ENCODE assay signal across 19 mouse cellular contexts in genomic region chr6:55264741-55265366, GRCm38 (mm10).
DNase-seq lines count a peak whose midpoint lies in the region; ATAC-seq and TF ChIP-seq lines count a peak whose summit lies in the region.
"Had no signal": no experiment of that assay in that cellular context is flagged by ENCODE, and none has a peak within 500 bp of the region (broad histone marks: within the 10 kb centered on the region; RNA-seq: fewer than 3 reads in every experiment).

No protein-coding gene starts in this region.

- H3K36me3 ChIP-seq in forebrain, embryonic 13.5 days (ENCODE audit: poor library complexity, severe bottlenecking), result peaks cover 16% of the 10 kb centered on the region
- H3K36me3 ChIP-seq: G1E; hindbrain, embryonic 15.5 days had no signal

- peaks cover 10% of the 10 kb centered on the region for H3K4me1 ChIP-seq in bone marrow, adult 2 months (ENCODE audit: control insufficient read depth, insufficient read depth, low read length)
- no peaks in the 10 kb centered on the region for H3K4me1 ChIP-seq in forebrain, embryonic 13.5 days
- H3K4me1 ChIP-seq: hindbrain, embryonic 15.5 days; midbrain, embryonic 12.5 days had no signal

- H3K27me3 ChIP-seq in forebrain, embryonic 13.5 days, result no peaks in the 10 kb centered on the region
- H3K27me3 ChIP-seq: embryonic facial prominence, embryonic 12.5 days; hindbrain, embryonic 15.5 days; midbrain, embryonic 12.5 days had no signal

- ATAC-seq in megakaryocyte progenitor cell, adult 5-6 weeks (replicated peaks; ENCODE audit: poor library complexity), result peak; percentile 37; the same call in 1 of the 2 replicates
- ATAC-seq in forebrain, embryonic 13.5 days, result no peak
- ATAC-seq: CD4-positive, CD25-positive, alpha-beta regulatory T cell, adult 4 months; forebrain, embryonic 14.5 days had no signal

- no peak overlapping the region for H3K4me3 ChIP-seq in bone marrow, adult 2 months (replicated peaks; ENCODE audit: control insufficient read depth, low read depth, low read length)
- no peak overlapping the region for H3K4me3 ChIP-seq in forebrain, embryonic 13.5 days
- H3K4me3 ChIP-seq: embryonic facial prominence, embryonic 12.5 days; hindbrain, embryonic 15.5 days; midbrain, embryonic 12.5 days had no signal

- H3K27ac ChIP-seq in bone marrow, adult 2 months (ENCODE audit: control insufficient read depth, insufficient read depth, low read depth, low read length, poor library complexity), result peak overlapping the region; percentile 63
- no peak overlapping the region for H3K27ac ChIP-seq in forebrain, embryonic 13.5 days
- H3K27ac ChIP-seq: embryonic facial prominence, embryonic 12.5 days; hindbrain, embryonic 15.5 days; midbrain, embryonic 12.5 days had no signal

- no peak overlapping the region for H3K4me2 ChIP-seq in forebrain, embryonic 13.5 days
- H3K4me2 ChIP-seq: embryonic facial prominence, embryonic 12.5 days; heart, embryonic 11.5 days; hindbrain, embryonic 15.5 days; midbrain, embryonic 12.5 days had no signal

- DNase-seq in NIH3T3 (ENCODE audit: low read depth), result peak; percentile 95
- DNase-seq in liver, result peak; percentile 64
- DNase-seq in heart, adult 8-10 months (ENCODE audit: low spot score), result no peak
- DNase-seq in kidney, postnatal 4 days, result no peak
- DNase-seq: cerebellum, adult 11-12 months; heart, postnatal 14 days; kidney, adult 18-20 months; kidney, postnatal 25 days; right cerebral cortex, postnatal 14 days had no signal

- 80% methylated on average over 7 of the region's 7 CpGs for WGBS in bone marrow, adult 2 months
- WGBS in forebrain, embryonic 13.5 days, result 89% methylated on average over 7 of the region's 7 CpGs

- H3K9me3 ChIP-seq in forebrain, embryonic 13.5 days (replicated peaks), result no peaks in the 10 kb centered on the region
- H3K9me3 ChIP-seq: embryonic facial prominence, embryonic 12.5 days; G1E; hindbrain, embryonic 15.5 days; midbrain, embryonic 12.5 days had no signal

- no peak for TF ChIP-seq POLR2A in bone marrow, adult 2 months (IDR thresholded peaks at IDR 0.05; ENCODE audit: borderline replicate concordance, control insufficient read depth, low read depth, low read length)

- H3K9ac ChIP-seq in forebrain, embryonic 13.5 days, result no peak overlapping the region
- H3K9ac ChIP-seq: embryonic facial prominence, embryonic 12.5 days; hindbrain, embryonic 15.5 days; midbrain, embryonic 12.5 days had no signal

- TF ChIP-seq CTCF in bone marrow, adult 2 months (IDR thresholded peaks at IDR 0.05; ENCODE audit: control insufficient read depth, insufficient read depth, low read length), result no peak

Comparison
In these comparisons a context has a peak if more than half of its experiments do, and no peak if none do; other contexts are left out.
1. DNase-seq: peak in NIH3T3 (single experiment) and liver (single experiment); none in heart, adult 8-10 months (single experiment) and kidney, postnatal 4 days (0 of 2).